Mouse (Mus musculus): Measurements from ENCODE around the gene Plcl2.

DNA sequence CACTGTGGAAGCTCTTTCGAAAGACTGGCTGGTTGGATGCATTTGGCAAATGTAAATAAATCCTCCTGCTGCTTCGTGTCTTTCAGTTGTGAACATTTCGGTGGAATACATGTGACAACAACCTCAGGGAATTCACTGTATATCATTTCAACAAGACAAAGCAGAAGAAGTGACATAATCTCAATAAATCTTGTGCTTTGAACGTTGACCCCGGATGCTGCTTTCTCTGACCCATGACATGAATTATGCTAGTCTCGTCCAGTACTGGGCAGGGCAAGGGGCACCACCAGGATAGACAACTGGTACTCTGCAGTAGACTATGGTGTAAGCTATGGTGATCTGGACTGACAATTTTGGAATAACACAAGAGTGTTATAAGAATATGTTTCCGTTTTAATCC is 28.3 kb upstream of the Plcl2 start:
- no peak for TF ChIP-seq CTCF (IDR thresholded peaks at IDR 0.05; ENCODE audit: control insufficient read depth, insufficient read depth, insufficient read length)
- TF ChIP-seq MAX (IDR thresholded peaks at IDR 0.05) = no peak
- no peak for TF ChIP-seq USF1 (IDR thresholded peaks at IDR 0.05; ENCODE audit: low read depth)
- TF ChIP-seq MYOG (IDR thresholded peaks at IDR 0.05; ENCODE audit: control insufficient read depth, extremely low read depth, insufficient read length) = no peak
- TF ChIP-seq CEBPB (IDR thresholded peaks at IDR 0.05; ENCODE audit: low read depth) = no peak

All from C2C12 (cell line).